18 mouse cellular contexts compared by ENCODE assay signal in the genomic region with DNA sequence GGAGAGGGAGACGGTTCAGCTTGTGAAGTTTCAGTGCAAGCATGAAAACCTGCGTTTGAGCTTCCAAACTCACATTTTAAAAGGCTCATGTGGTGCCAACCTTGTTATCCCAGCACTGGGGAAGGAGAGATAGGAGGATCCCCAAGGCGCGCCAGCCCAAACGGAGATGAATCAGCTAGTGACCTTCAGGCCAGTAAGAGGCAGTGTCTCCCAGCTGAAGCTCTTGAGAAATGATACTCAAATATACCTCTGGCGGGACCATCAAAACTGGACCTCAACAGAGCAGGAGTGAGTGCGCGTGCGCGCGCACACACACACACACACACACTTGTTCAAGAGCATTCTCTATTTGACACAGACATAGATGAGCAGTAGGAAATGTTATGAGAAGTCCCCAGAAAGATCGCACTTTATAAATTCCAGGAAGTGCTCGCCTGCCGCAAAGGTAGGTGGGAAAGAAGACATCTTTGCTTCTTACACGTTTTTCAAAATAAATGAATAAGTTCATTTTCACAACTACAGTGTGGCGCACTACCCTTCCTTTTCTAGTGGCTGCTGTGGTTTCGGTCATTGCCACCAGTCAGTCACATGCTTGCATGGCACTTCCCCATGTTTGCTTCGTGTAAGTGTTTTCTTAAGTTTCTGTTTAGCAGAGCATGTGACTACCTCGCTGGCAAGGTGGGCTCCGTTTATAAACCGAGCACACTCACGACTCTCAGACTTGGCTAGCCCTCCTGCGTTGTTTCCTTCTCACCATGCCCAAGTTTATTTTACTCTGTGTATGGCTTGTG. TPM values are rescaled to one million over a fixed set of nuclear protein-coding genes. Genes with fewer than 3 reads are reported as not detected.
DNase-seq lines count a peak whose midpoint lies in the region; ATAC-seq lines count a peak whose summit lies in the region.
"Had no signal": no experiment of that assay in that cellular context is flagged by ENCODE, and none has a peak within 500 bp of the region (broad histone marks: within the 10 kb centered on the region; RNA-seq: fewer than 3 reads in every experiment).

No protein-coding gene starts in this region.

- H3K36me3 ChIP-seq in kidney, embryonic 15.5 days = no peaks in the 10 kb centered on the region
- H3K36me3 ChIP-seq in midbrain, embryonic 10.5 days = no peaks in the 10 kb centered on the region
- H3K36me3 ChIP-seq: hindbrain, embryonic 10.5 days; liver, embryonic 15.5 days; neural tube, embryonic 13.5 days; stomach, embryonic 15.5 days had no signal

- no peak overlapping the region for H3K27ac ChIP-seq in kidney, embryonic 15.5 days
- no peak overlapping the region for H3K27ac ChIP-seq in midbrain, embryonic 10.5 days (replicated peaks)
- H3K27ac ChIP-seq: hindbrain, embryonic 10.5 days; liver, embryonic 15.5 days; neural tube, embryonic 13.5 days; stomach, embryonic 15.5 days had no signal

- 0 out of 2 replicates have a peak overlapping the region, but pooled peaks have one; percentile 14 for H3K4me2 ChIP-seq in kidney, embryonic 15.5 days
- H3K4me2 ChIP-seq: liver, embryonic 15.5 days; neural tube, embryonic 13.5 days; stomach, embryonic 15.5 days had no signal

- H3K4me1 ChIP-seq in kidney, embryonic 15.5 days = peaks cover 20% of the 10 kb centered on the region
- H3K4me1 ChIP-seq in midbrain, embryonic 10.5 days = peaks cover 23% of the 10 kb centered on the region

- WGBS in kidney, embryonic 15.5 days = 72% methylated on average over 23 of the region's 23 CpGs
- 67% methylated on average over 23 of the region's 23 CpGs for WGBS in midbrain, embryonic 10.5 days

- H3K9ac ChIP-seq in kidney, embryonic 15.5 days = no peak overlapping the region
- H3K9ac ChIP-seq: liver, embryonic 15.5 days; neural tube, embryonic 13.5 days; stomach, embryonic 15.5 days had no signal

- H3K27me3 ChIP-seq in kidney, embryonic 15.5 days = peaks cover 58% of the 10 kb centered on the region
- peaks cover 65% of the 10 kb centered on the region for H3K27me3 ChIP-seq in midbrain, embryonic 10.5 days (ENCODE audit: low read depth, poor library complexity, severe bottlenecking)

- no peaks in the 10 kb centered on the region; the same call in 1 of the 2 replicates for H3K9me3 ChIP-seq in kidney, embryonic 15.5 days (replicated peaks)
- no peaks in the 10 kb centered on the region for H3K9me3 ChIP-seq in midbrain, embryonic 10.5 days (replicated peaks)
- H3K9me3 ChIP-seq: hindbrain, embryonic 10.5 days; liver, embryonic 15.5 days; stomach, embryonic 15.5 days had no signal

- no peak for ATAC-seq in kidney, embryonic 15.5 days (replicated peaks; ENCODE audit: low FRiP score)
- ATAC-seq in neutrophil, adult 5-6 weeks (ENCODE audit: extremely low read depth, insufficient number of reproducible peaks, low FRiP score, poor library complexity, severe bottlenecking) = 0 out of 2 replicates have a peak, but pooled peaks have one; percentile 4

- no peak for DNase-seq in kidney, postnatal 10 days
- DNase-seq in spleen, postnatal 36 days (ENCODE audit: low spot score in 2 of 2) = peak; percentile 13
- no peak for DNase-seq in spleen, postnatal 14 days (ENCODE audit: low spot score in 2 of 2)
- peak; percentile 68 to 69 for DNase-seq in adrenal gland, postnatal 36 days
- no peak for DNase-seq in midbrain, embryonic 10.5 days (ENCODE audit: low spot score)
- DNase-seq in right cerebral cortex, postnatal 14 days = no peak
- DNase-seq: cerebellum, adult 8-10 months; embryo, embryonic 11 days; gastrocnemius, postnatal 36 days; kidney, adult 18-20 months; midbrain, embryonic 14.5 days had no signal

- H3K4me3 ChIP-seq in kidney, embryonic 15.5 days (replicated peaks) = no peak overlapping the region
- no peak overlapping the region for H3K4me3 ChIP-seq in midbrain, embryonic 10.5 days
- H3K4me3 ChIP-seq: erythroblast, embryonic 14.5 days; hindbrain, embryonic 10.5 days; liver, embryonic 15.5 days; neural tube, embryonic 13.5 days; stomach, embryonic 15.5 days had no signal

RNA-seq across cellular contexts. Expression of gene Kdr, which starts 2.5 kb away (rescaled TPM):
- 37.8 and 41.7 TPM in 2 replicates for polyA plus RNA-seq in kidney, embryonic 15.5 days (2015; fragmentation: Nextera tagmentation; extraction: Ambion mirVana)
- 100 to 1,000 TPM in 1 of 2 experiments, 10 to 100 TPM in 1; 65.4 to 116 TPM for total RNA-seq in adrenal gland, postnatal 36 days (2021)
- total RNA-seq in neutrophil, adult 5-6 weeks (2017) = 0.12 and 0.37 TPM in 2 replicates
- polyA plus RNA-seq in midbrain, embryonic 10.5 days (2016; fragmentation: Nextera tagmentation; extraction: Ambion mirVana) = 26.2 and 29.2 TPM in 2 replicates

Comparison
In these comparisons a context has a peak if more than half of its experiments do, and no peak if none do; other contexts are left out.
1. DNase-seq: peak in spleen, postnatal 36 days (2 of 2) and adrenal gland, postnatal 36 days (2 of 2); none in kidney, postnatal 10 days (single experiment), spleen, postnatal 14 days (0 of 2), midbrain, embryonic 10.5 days (single experiment) and right cerebral cortex, postnatal 14 days (single experiment).
2. RNA of gene Kdr, which starts 2.5 kb away (total RNA-seq): 65.4 to 116 TPM in adrenal gland, postnatal 36 days; 0.12 to 0.37 TPM in neutrophil, adult 5-6 weeks; every median in the first group is over 10 times any median in the second.